Mouse (Mus musculus) neural tube, embryonic 14.5 days (tissue): ENCODE data around the gene Pi4k2a. TPM values are rescaled to one million over a fixed set of nuclear protein-coding genes. Genes with fewer than 3 reads are reported as not detected.

Source experiments
- ATAC-seq: fragments of 200-750 bp; cut with Nextera tagmentation; 2 replicates; pipeline ENCODE4 v1.8.0; 2017; ENCODE audit warnings: low read depth, mild to moderate bottlenecking, moderate TSS enrichment, moderate library complexity
- H3K27ac ChIP-seq: fragments of 300-500 bp; sonication (generic); 2 replicates; pipeline ENCODE4 v1.5.1; 2014; ENCODE audit warnings: low read depth, mild to moderate bottlenecking, control low read depth, low read length, moderate library complexity, mixed read lengths
- H3K27me3 ChIP-seq: fragments of 300-500 bp; sonication (generic); 2 replicates; pipeline ENCODE4 v1.6.1; 2014; ENCODE audit warnings: low read length; ENCODE audit not compliant: control insufficient read depth, insufficient read depth
- H3K36me3 ChIP-seq: fragments of 300-500 bp; sonication (generic); 2 replicates; pipeline ENCODE4 v1.6.1; 2014; ENCODE audit warnings: low read length, mixed read lengths; ENCODE audit not compliant: control insufficient read depth, insufficient read depth
- H3K4me1 ChIP-seq: fragments of 300-500 bp; sonication (generic); 2 replicates; pipeline ENCODE4 v1.6.1; 2014; ENCODE audit warnings: low read length; ENCODE audit not compliant: control insufficient read depth, insufficient read depth
- H3K4me2 ChIP-seq: fragments of 300-500 bp; sonication (generic); 2 replicates; pipeline ENCODE4 v1.6.1; 2014; ENCODE audit warnings: mild to moderate bottlenecking, low read depth, low read length, control low read depth
- H3K4me3 ChIP-seq: fragments of 300-500 bp; sonication (generic); 2 replicates; pipeline ENCODE4 v1.5.1; 2014; ENCODE audit warnings: low read depth, low read length, control low read depth, mixed read lengths
- H3K9ac ChIP-seq: fragments of 300-500 bp; sonication (generic); replicated peaks from 2 replicates; pipeline ENCODE4 v1.6.1; 2014; ENCODE audit warnings: low read depth, mild to moderate bottlenecking, control low read depth, low read length, mixed read lengths
- H3K9me3 ChIP-seq: fragments of 300-500 bp; sonication (generic); 2 replicates; pipeline ENCODE4 v1.6.1; 2016; ENCODE audit warnings: low read length; ENCODE audit not compliant: control insufficient read depth
- WGBS: fragments of 180-500 bp; shearing (Covaris S2); extraction: QIAGEN DNeasy Blood & Tissue Kit; methylation state at CpG from one replicate; pipeline ENCODE4 v1.1.7; 2014; 5-methylcytosine and 5-hydroxymethylcytosine counted together
- polyA plus RNA-seq: library from polyadenylated mRNA; unstranded; fragments of >200 nt; fragmentation: Nextera tagmentation; extraction: Ambion mirVana; gene quantifications from 2 replicates; pipeline ENCODE4 v1.2.1, GENCODE M21; 2014

The Pi4k2a gene
- polyA plus RNA-seq, 1 experiment from 2014 or later, result 35.3 TPM

GRCm38 (mm10) chr19:42158246-42159017 lies 68.2 kb downstream of the Pi4k2a start:
- no peaks in the 10 kb centered on the region for H3K36me3 ChIP-seq
- no peak overlapping the region for H3K9ac ChIP-seq
- H3K27me3 ChIP-seq, result no peaks in the 10 kb centered on the region
- no peak for ATAC-seq
- no peaks in the 10 kb centered on the region for H3K4me1 ChIP-seq
- 68% methylated on average over 13 of the region's 13 CpGs for WGBS
- no peak overlapping the region for H3K4me3 ChIP-seq
- no peak overlapping the region for H3K4me2 ChIP-seq
- no peaks in the 10 kb centered on the region for H3K9me3 ChIP-seq
- H3K27ac ChIP-seq, result no peak overlapping the region

- WGBS, result 70% methylated on average over 5 of the region's 5 CpGs
- H3K9ac ChIP-seq, result no peak within 1 kb of the TSS
These were observed 73.5 kb downstream of the Pi4k2a start, which contains the start of gene Zfyve27 for GRCm38 (mm10) chr19:42163764-42164163. TSS of gene Zfyve27 (plus strand) at chr19:42163951.

GRCm38 (mm10) chr19:42164188-42164587 lies 73.9 kb downstream of the Pi4k2a start:
- H3K4me2 ChIP-seq, result no peak overlapping the region
- 0 out of 2 replicates have a peak, but pooled peaks cover 6% of the 10 kb centered on the region for H3K4me1 ChIP-seq
- no peak overlapping the region for H3K27ac ChIP-seq
- H3K36me3 ChIP-seq, result no peaks in the 10 kb centered on the region
- no peak for ATAC-seq
- H3K27me3 ChIP-seq, result 0 out of 2 replicates have a peak, but pooled peaks cover 2% of the 10 kb centered on the region
- H3K4me3 ChIP-seq, result no peak overlapping the region
- H3K9me3 ChIP-seq, result no peaks in the 10 kb centered on the region
- H3K9ac ChIP-seq, result no peak overlapping the region
- 15% methylated on average over 7 of the region's 7 CpGs for WGBS

More at GRCm38 (mm10) chr19:42163764-42164163, 73.5 kb downstream of the Pi4k2a start, which contains the start of gene Zfyve27:
- no peak for ATAC-seq
- H3K27me3 ChIP-seq, result 0 out of 2 replicates have a peak, but pooled peaks cover 2% of the 10 kb centered on the region
- H3K9me3 ChIP-seq, result no peaks in the 10 kb centered on the region
- no peak within 1 kb of the TSS for H3K27ac ChIP-seq
- no peaks in the 10 kb centered on the region for H3K36me3 ChIP-seq
- 0 out of 2 replicates have a peak, but pooled peaks cover 6% of the 10 kb centered on the region for H3K4me1 ChIP-seq
- no peak within 1 kb of the TSS for H3K4me2 ChIP-seq
- H3K4me3 ChIP-seq, result no peak within 1 kb of the TSS

- no peak overlapping the region for H3K4me3 ChIP-seq
- H3K27me3 ChIP-seq, result peaks cover 5% of the 10 kb centered on the region; the same call in 1 of the 2 replicates
These were observed 75.9 kb downstream of the Pi4k2a start for GRCm38 (mm10) chr19:42166130-42166529.

GRCm38 (mm10) chr19:42166766-42167165 lies 76.5 kb downstream of the Pi4k2a start:
- H3K4me3 ChIP-seq, result no peak overlapping the region
- WGBS, result 48% methylated on average over 3 of the region's 3 CpGs

More at GRCm38 (mm10) chr19:42166130-42166529, 75.9 kb downstream of the Pi4k2a start:
- Histone ChIP-seq H3K9ac (no peak overlapping the region), H3K4me2 (peak overlapping the region; percentile 30; the same call in 1 of the 2 replicates), H3K9me3 (no peaks in the 10 kb centered on the region), H3K4me1 (peaks cover 13% of the 10 kb centered on the region), H3K27ac (peak overlapping the region; percentile 16; the same call in 1 of the 2 replicates), H3K36me3 (no peaks in the 10 kb centered on the region)
- 2% methylated on average over 12 of the region's 12 CpGs for WGBS
- no peak for ATAC-seq

GRCm38 (mm10) chr19:42167489-42167888 lies 77.2 kb downstream of the Pi4k2a start:
- Histone ChIP-seq H3K4me2 (no peak overlapping the region), H3K4me3 (no peak overlapping the region), H3K9me3 (no peaks in the 10 kb centered on the region), H3K4me1 (peaks cover 23% of the 10 kb centered on the region), H3K9ac (no peak overlapping the region), H3K36me3 (no peaks in the 10 kb centered on the region), H3K27me3 (peaks cover 5% of the 10 kb centered on the region; the same call in 1 of the 2 replicates), H3K27ac (no peak overlapping the region)
- 64% methylated on average over 9 of the region's 9 CpGs for WGBS
- ATAC-seq, result no peak

More at GRCm38 (mm10) chr19:42166766-42167165, 76.5 kb downstream of the Pi4k2a start:
- Histone ChIP-seq H3K4me2 (no peak overlapping the region), H3K36me3 (no peaks in the 10 kb centered on the region), H3K9me3 (no peaks in the 10 kb centered on the region), H3K9ac (no peak overlapping the region), H3K4me1 (peaks cover 20% of the 10 kb centered on the region), H3K27ac (no peak overlapping the region), H3K27me3 (peaks cover 5% of the 10 kb centered on the region; the same call in 1 of the 2 replicates)
- ATAC-seq, result no peak

- WGBS, result 56% methylated on average over 10 of the region's 10 CpGs
- Histone ChIP-seq H3K9ac (no peak overlapping the region), H3K9me3 (no peaks in the 10 kb centered on the region), H3K36me3 (no peaks in the 10 kb centered on the region), H3K27ac (peak overlapping the region; percentile 73), H3K4me3 (no peak overlapping the region), H3K4me2 (peak overlapping the region; percentile 89; the same call in 1 of the 2 replicates), H3K27me3 (peaks cover 5% of the 10 kb centered on the region; the same call in 1 of the 2 replicates), H3K4me1 (peaks cover 24% of the 10 kb centered on the region)
- ATAC-seq, result peak; percentile 41; the same call in 1 of the 2 replicates
These were observed 79.2 kb downstream of the Pi4k2a start for GRCm38 (mm10) chr19:42169322-42169975.

GRCm38 (mm10) chr19:42170025-42170969 lies 80.0 kb downstream of the Pi4k2a start:
- peak overlapping the region; percentile 89 for H3K4me2 ChIP-seq
- H3K9me3 ChIP-seq, result no peaks in the 10 kb centered on the region
- peak overlapping the region; percentile 73 for H3K27ac ChIP-seq
- H3K4me1 ChIP-seq, result peaks cover 24% of the 10 kb centered on the region
- H3K4me3 ChIP-seq, result peak overlapping the region; percentile 94
- H3K36me3 ChIP-seq, result no peaks in the 10 kb centered on the region
- ATAC-seq, result peak; percentile 89
- peak overlapping the region; percentile 90 for H3K9ac ChIP-seq
- WGBS, result 2% methylated on average over 53 of the region's 56 CpGs
- H3K27me3 ChIP-seq, result peaks cover 5% of the 10 kb centered on the region; the same call in 1 of the 2 replicates
